Comparison of ENCODE assay signal across 16 mouse cellular contexts in the genomic region with DNA sequence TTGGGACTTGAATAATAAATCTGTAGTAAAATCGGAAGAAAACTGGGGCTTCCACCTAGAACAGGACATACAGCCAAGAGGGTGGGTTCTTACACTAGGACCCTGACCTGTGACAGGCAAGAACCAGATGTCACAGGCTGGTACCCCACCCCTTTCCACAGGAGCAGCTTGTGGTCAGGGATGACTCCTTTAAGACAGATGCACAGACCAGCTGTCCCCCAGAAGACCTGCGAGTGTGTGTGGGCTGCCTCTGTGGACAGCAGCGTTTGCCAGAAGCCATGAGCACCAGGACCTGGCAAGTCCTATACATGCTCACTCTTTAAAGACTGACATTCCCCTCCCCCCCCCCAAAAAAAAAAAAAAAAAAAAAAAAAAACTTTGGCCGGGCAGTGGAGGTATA.
"Had no signal": no experiment of that assay in that cellular context is flagged by ENCODE, and none has a peak within 500 bp of the region (broad histone marks: within the 10 kb centered on the region; RNA-seq: fewer than 3 reads in every experiment).

No protein-coding gene starts in this region.

- DNase-seq: retina, postnatal 1 day; right cerebral cortex, adult 18-20 months; right cerebral cortex, postnatal 14 days; right cerebral cortex, postnatal 25 days; right cerebral cortex, postnatal 4 days; spleen, adult 18-20 months; thymus, adult 18-20 months; thymus, adult 2 months; thymus, postnatal 14 days; thymus, postnatal 25 days; thymus, postnatal 36 days; thymus, postnatal 4 days had no signal

- H3K27ac ChIP-seq: neural tube, embryonic 13.5 days; neural tube, embryonic 15.5 days; stomach, embryonic 15.5 days; stomach, postnatal 0 days had no signal

- H3K9me3 ChIP-seq: neural tube, embryonic 13.5 days; neural tube, embryonic 15.5 days; stomach, embryonic 15.5 days had no signal

- H3K27me3 ChIP-seq: neural tube, embryonic 13.5 days; neural tube, embryonic 15.5 days; stomach, embryonic 15.5 days had no signal

- H3K4me3 ChIP-seq: neural tube, embryonic 13.5 days; neural tube, embryonic 15.5 days; stomach, embryonic 15.5 days had no signal

- H3K4me2 ChIP-seq: neural tube, embryonic 13.5 days; neural tube, embryonic 15.5 days; stomach, embryonic 15.5 days had no signal
